Mouse (Mus musculus) heart, embryonic 14.5 days (tissue): ENCODE data around the gene Rnls. TPM values are rescaled to one million over a fixed set of nuclear protein-coding genes. Genes with fewer than 3 reads are reported as not detected.

Source experiments
- ATAC-seq: fragments of 200-750 bp; cut with Nextera tagmentation; 2 replicates; pipeline ENCODE4 v1.8.0; 2017; ENCODE audit warnings: low read depth, moderate TSS enrichment; ENCODE audit not compliant: insufficient number of reproducible peaks, insufficient read depth, low FRiP score
- H3K27ac ChIP-seq, 2 experiments: fragments of 200-500 bp in 1 of 2; fragments of 300-500 bp in 1 of 2; sonication (generic) in 1 of 2; replicated peaks in 1 of 2; 2 replicates each; pipeline ENCODE4 v1.5.1; 2012 to 2014; ENCODE audit warnings: low read depth in 2 of 2, low read length in 2 of 2, control low read depth in 1 of 2, mild to moderate bottlenecking in 1 of 2, mixed read lengths in 1 of 2; ENCODE audit not compliant: control insufficient read depth in 1 of 2, insufficient read depth in 1 of 2
- H3K27me3 ChIP-seq: fragments of 300-500 bp; sonication (generic); 2 replicates; pipeline ENCODE4 v1.6.1; 2014; ENCODE audit warnings: mild to moderate bottlenecking, low read length, control low read depth; ENCODE audit not compliant: control insufficient read depth, insufficient read depth
- H3K36me3 ChIP-seq: fragments of 300-500 bp; sonication (generic); 2 replicates; pipeline ENCODE4 v1.6.1; 2014; ENCODE audit warnings: mild to moderate bottlenecking, control low read depth, low read length, mixed read lengths; ENCODE audit not compliant: control insufficient read depth, insufficient read depth
- H3K4me1 ChIP-seq, 2 experiments: fragments of 200-500 bp in 1 of 2; fragments of 300-500 bp in 1 of 2; sonication (generic) in 1 of 2; 2 replicates each; pipeline ENCODE4 v1.6.1; 2012 to 2014; ENCODE audit warnings: low read length in 2 of 2, control low read depth in 1 of 2, mixed read lengths in 1 of 2; ENCODE audit not compliant: control insufficient read depth in 2 of 2, insufficient read depth in 2 of 2
- H3K4me2 ChIP-seq: fragments of 300-500 bp; sonication (generic); 2 replicates; pipeline ENCODE4 v1.6.1; 2014; ENCODE audit warnings: mild to moderate bottlenecking, low read length
- H3K4me3 ChIP-seq, 2 experiments: fragments of 200-500 bp in 1 of 2; fragments of 300-500 bp in 1 of 2; sonication (generic) in 1 of 2; 2 replicates each; pipeline ENCODE4 v1.5.1; 2012 to 2014; ENCODE audit warnings: low read length in 2 of 2, mild to moderate bottlenecking in 2 of 2, control low read depth in 1 of 2, low read depth in 1 of 2, moderate library complexity in 1 of 2; ENCODE audit not compliant: control insufficient read depth in 1 of 2, insufficient read depth in 1 of 2
- H3K9ac ChIP-seq: fragments of 300-500 bp; sonication (generic); 2 replicates; pipeline ENCODE4 v1.6.1; 2014; ENCODE audit warnings: mild to moderate bottlenecking, low read length
- H3K9me3 ChIP-seq: fragments of 300-500 bp; sonication (generic); 2 replicates; pipeline ENCODE4 v1.6.1; 2016; ENCODE audit warnings: low read length, control low read depth; ENCODE audit not compliant: control insufficient read depth
- WGBS: fragments of 180-500 bp; shearing (Covaris S2); extraction: QIAGEN DNeasy Blood & Tissue Kit; methylation state at CpG from one replicate; pipeline ENCODE4 v1.1.7; 2014; 5-methylcytosine and 5-hydroxymethylcytosine counted together
- microRNA-seq: library from miRNA; unstranded; fragments of <30 nt; microRNA quantifications from one replicate; pipeline ENCODE4, GENCODE M21; 2016
- polyA plus RNA-seq: library from polyadenylated mRNA; unstranded; fragments of >200 nt; fragmentation: Nextera tagmentation; extraction: Ambion mirVana; gene quantifications from 2 replicates; pipeline ENCODE4 v1.2.1, GENCODE M21; 2014

Gene Rnls
- polyA plus RNA-seq, 1 experiment from 2014 or later, result 11.5 TPM

DNA sequence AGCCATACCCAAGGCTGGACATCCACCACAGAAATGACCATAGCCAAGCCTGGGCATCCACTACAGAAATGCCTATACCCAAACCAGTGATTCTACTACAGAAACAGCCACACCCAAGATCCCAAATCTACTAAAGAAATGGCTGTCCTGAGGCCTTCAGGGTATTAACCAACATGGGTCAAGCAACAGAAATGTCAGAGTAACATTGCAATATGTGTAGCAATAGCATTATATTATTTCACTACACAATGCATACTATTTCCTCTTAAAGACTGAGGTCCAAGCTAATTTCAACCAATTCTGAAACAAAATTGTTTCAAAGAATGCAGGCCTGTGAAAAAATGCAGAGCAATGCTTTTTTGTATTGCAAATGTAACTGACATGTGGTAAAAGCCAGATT is 299.5 kb downstream of the Rnls start:
- no peak overlapping the region for H3K4me3 ChIP-seq
- H3K27me3 ChIP-seq, result no peaks in the 10 kb centered on the region
- no peak for ATAC-seq
- no peak overlapping the region for H3K9ac ChIP-seq
- no peak overlapping the region for H3K4me2 ChIP-seq
- no peak overlapping the region for H3K27ac ChIP-seq
- H3K9me3 ChIP-seq, result no peaks in the 10 kb centered on the region
- H3K36me3 ChIP-seq, result no peaks in the 10 kb centered on the region
- H3K4me1 ChIP-seq, result no peaks in the 10 kb centered on the region

DNA sequence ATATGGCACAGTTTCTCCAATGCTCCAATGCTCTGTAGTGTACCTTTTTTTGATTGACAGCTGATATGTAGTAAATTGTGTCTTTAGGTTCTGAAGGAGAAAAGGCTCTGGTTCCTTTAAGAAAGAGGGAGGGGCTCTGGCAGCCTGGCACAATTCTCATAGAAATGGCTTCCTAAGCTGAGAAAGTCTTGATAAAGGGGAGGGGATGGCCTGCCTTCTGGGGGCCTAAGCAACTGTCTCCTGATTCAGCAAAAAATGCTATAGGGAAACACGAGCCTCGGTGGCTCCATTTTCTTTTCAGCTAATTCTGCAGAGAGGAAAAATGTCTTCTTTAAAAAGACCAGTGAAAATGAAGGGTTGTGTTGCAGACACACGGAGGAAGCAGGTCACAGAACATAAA is 300.8 kb downstream of the Rnls start:
- 52% methylated on average over 3 of the region's 3 CpGs for WGBS
- Histone ChIP-seq H3K4me1 (no peaks in the 10 kb centered on the region), H3K4me3 (no peak overlapping the region), H3K36me3 (no peaks in the 10 kb centered on the region), H3K9me3 (no peaks in the 10 kb centered on the region), H3K4me2 (no peak overlapping the region), H3K27ac (no peak overlapping the region), H3K9ac (no peak overlapping the region), H3K27me3 (no peaks in the 10 kb centered on the region)
- no peak for ATAC-seq

DNA sequence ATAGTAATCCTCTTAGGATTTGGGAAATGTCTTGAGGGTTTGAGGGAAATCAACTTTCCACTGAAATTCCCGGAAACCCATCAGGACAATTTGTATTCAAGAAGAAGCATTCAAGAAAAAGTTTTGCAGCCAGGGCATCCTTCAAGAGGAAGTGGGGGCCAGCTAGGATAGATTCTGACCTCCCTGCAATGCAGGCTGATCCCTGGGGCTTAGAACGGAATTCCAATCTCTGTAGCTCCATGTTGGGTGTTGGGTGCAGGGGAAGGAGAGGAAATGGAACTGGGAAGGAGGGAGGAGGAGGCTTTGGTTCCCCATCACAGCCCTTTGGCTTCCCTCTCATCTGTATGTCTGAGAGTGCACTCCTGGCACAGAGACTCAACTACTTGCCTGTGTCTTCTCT is 303.2 kb downstream of the Rnls start:
- H3K9ac ChIP-seq, result no peak overlapping the region
- no peak for ATAC-seq
- no peak overlapping the region for H3K27ac ChIP-seq
- 51% methylated on average over 2 of the region's 2 CpGs for WGBS
- H3K4me2 ChIP-seq, result no peak overlapping the region
- H3K4me1 ChIP-seq, result no peaks in the 10 kb centered on the region
- H3K4me3 ChIP-seq, result no peak overlapping the region
- H3K36me3 ChIP-seq, result no peaks in the 10 kb centered on the region
- H3K9me3 ChIP-seq, result no peaks in the 10 kb centered on the region
- H3K27me3 ChIP-seq, result no peaks in the 10 kb centered on the region

DNA sequence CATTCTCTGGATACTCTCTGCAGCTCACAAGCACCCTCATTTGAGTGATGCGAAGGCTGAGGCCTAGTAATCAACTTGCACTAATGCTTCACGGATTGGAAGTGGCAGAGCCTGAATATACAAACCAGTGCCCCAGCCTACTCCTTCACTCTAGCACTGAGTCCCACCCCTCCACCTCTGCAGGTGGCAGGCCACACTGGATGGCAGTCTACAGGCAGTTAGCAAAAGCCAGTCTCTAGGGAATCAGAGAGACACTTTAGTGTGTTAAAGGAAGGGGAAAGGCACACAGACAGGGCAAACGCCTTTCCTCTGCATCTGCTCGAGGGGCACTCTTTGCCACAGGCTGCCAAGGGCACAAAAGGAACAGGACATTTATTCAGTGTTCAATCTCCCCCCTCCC is 304.1 kb downstream of the Rnls start:
- H3K9ac ChIP-seq, result no peak overlapping the region
- 81% methylated on average over 4 of the region's 4 CpGs for WGBS
- no peak for ATAC-seq

More for the DNA sequence above, 304.1 kb downstream of the Rnls start:
- Histone ChIP-seq H3K9me3 (no peaks in the 10 kb centered on the region), H3K4me2 (no peak overlapping the region), H3K4me1 (no peaks in the 10 kb centered on the region), H3K27me3 (no peaks in the 10 kb centered on the region), H3K4me3 (no peak overlapping the region), H3K36me3 (no peaks in the 10 kb centered on the region), H3K27ac (no peak overlapping the region)

Small RNAs within 50 kb of the gene (microRNA-seq; reads per million reads assigned to microRNA genes)
- 3.1 reads per million, percentile 5 among the genes with 10 or more reads in this experiment for gene Mir3970

Other genes with a start within 250 kb of the Rnls start
- not detected in 2 replicates for gene Lipo4, start 125.5 kb upstream of the Rnls start, polyA plus RNA-seq
- gene Gm8978, start 233.0 kb upstream of the Rnls start, polyA plus RNA-seq, result not detected in 2 replicates